Mouse (Mus musculus) forebrain, embryonic 16.5 days (tissue): ENCODE measurements around the gene Olfr1495. TPM values are rescaled to one million over a fixed set of nuclear protein-coding genes. Genes with fewer than 3 reads are reported as not detected.
"Not testable (repeated sequence)": the region's sequence is repeated elsewhere in the genome, so short reads cannot be mapped to it uniquely, and the experiment has no call there.

Experiments used
- ATAC-seq: fragments of 200-750 bp; cut with Nextera tagmentation; 2 replicates; pipeline ENCODE4 v1.8.0; 2017; ENCODE audit warnings: mild to moderate bottlenecking, moderate library complexity
- H3K27ac ChIP-seq: fragments of 300-500 bp; sonication (generic); 2 replicates; pipeline ENCODE4 v1.5.1; 2014; ENCODE audit warnings: low read length, control low read depth
- H3K27me3 ChIP-seq: fragments of 300-500 bp; sonication (generic); replicated peaks from 2 replicates; pipeline ENCODE4 v1.6.1; 2014; ENCODE audit warnings: low read length; ENCODE audit not compliant: control insufficient read depth, insufficient read depth
- H3K36me3 ChIP-seq: fragments of 300-500 bp; sonication (generic); 2 replicates; pipeline ENCODE4 v1.6.1; 2014; ENCODE audit not compliant: control insufficient read depth, insufficient read depth
- H3K4me1 ChIP-seq: fragments of 300-500 bp; sonication (generic); replicated peaks from 2 replicates; pipeline ENCODE4 v1.6.1; 2014; ENCODE audit warnings: low read length; ENCODE audit not compliant: control insufficient read depth, insufficient read depth
- H3K4me2 ChIP-seq: fragments of 300-500 bp; sonication (generic); 2 replicates; pipeline ENCODE4 v1.6.1; 2014; ENCODE audit warnings: mild to moderate bottlenecking, low read length, control low read depth
- H3K4me3 ChIP-seq: fragments of 300-500 bp; sonication (generic); replicated peaks from 2 replicates; pipeline ENCODE4 v1.5.1; 2014; ENCODE audit warnings: mild to moderate bottlenecking, low read length, control low read depth
- H3K9ac ChIP-seq: fragments of 300-500 bp; sonication (generic); replicated peaks from 2 replicates; pipeline ENCODE4 v1.6.1; 2014; ENCODE audit warnings: low read depth, low read length, control low read depth
- H3K9me3 ChIP-seq: fragments of 300-500 bp; sonication (generic); 2 replicates; pipeline ENCODE4 v1.6.1; 2016; ENCODE audit warnings: low read length; ENCODE audit not compliant: control insufficient read depth
- WGBS: fragments of 180-500 bp; shearing (Covaris S2); extraction: QIAGEN DNeasy Blood & Tissue Kit; methylation state at CpG from one replicate; pipeline ENCODE4 v1.1.7; 2014; 5-methylcytosine and 5-hydroxymethylcytosine counted together
- polyA plus RNA-seq: library from polyadenylated mRNA; unstranded; fragments of >200 nt; fragmentation: Nextera tagmentation; extraction: Ambion mirVana; gene quantifications from 2 replicates; pipeline ENCODE4 v1.2.1, GENCODE M21; 2015

The Olfr1495 gene
- polyA plus RNA-seq: not detected in 2 replicates

GRCm38 (mm10) chr19:13764306-13764705 lies at the start of gene Olfr1495:
Olfr1495 (plus strand) TSS chr19:13764606.
- no peak within 1 kb of the TSS for H3K4me3 ChIP-seq
- no peak within 1 kb of the TSS for H3K9ac ChIP-seq
- H3K36me3 ChIP-seq: no peaks in the 10 kb centered on the region
- no peak for ATAC-seq
- no peaks in the 10 kb centered on the region for H3K4me1 ChIP-seq
- 78% methylated on average over 3 of the region's 3 CpGs for WGBS
- H3K27me3 ChIP-seq: no peaks in the 10 kb centered on the region
- no peak within 1 kb of the TSS for H3K27ac ChIP-seq
- no peak within 1 kb of the TSS for H3K4me2 ChIP-seq
- no peaks in the 10 kb centered on the region for H3K9me3 ChIP-seq

GRCm38 (mm10) chr19:13722978-13723377 lies 41.4 kb upstream of the Olfr1495 start, which contains the start of gene Olfr1493-ps1:
Olfr1493-ps1 (plus strand) TSS chr19:13723278.
- Histone ChIP-seq H3K9me3 (no peaks in the 10 kb centered on the region), H3K4me3 (no peak within 1 kb of the TSS), H3K36me3 (no peaks in the 10 kb centered on the region), H3K4me1 (no peaks in the 10 kb centered on the region), H3K27ac (no peak within 1 kb of the TSS), H3K27me3 (no peaks in the 10 kb centered on the region), H3K4me2 (no peak within 1 kb of the TSS), H3K9ac (no peak within 1 kb of the TSS)
- WGBS: 51% methylated on average over 2 of the region's 2 CpGs
- ATAC-seq: no peak

GRCm38 (mm10) chr19:13739428-13739827 lies 25.0 kb upstream of the Olfr1495 start, which contains the start of gene Olfr1494:
Olfr1494 (plus strand) TSS chr19:13739728.
- WGBS: 98% methylated on average over 4 of the region's 4 CpGs
- ATAC-seq: no peak
- Histone ChIP-seq H3K36me3 (no peaks in the 10 kb centered on the region), H3K27ac (no peak within 1 kb of the TSS), H3K9me3 (no peaks in the 10 kb centered on the region), H3K4me1 (no peaks in the 10 kb centered on the region), H3K4me3 (no peak within 1 kb of the TSS), H3K4me2 (no peak within 1 kb of the TSS), H3K9ac (no peak within 1 kb of the TSS), H3K27me3 (no peaks in the 10 kb centered on the region)

GRCm38 (mm10) chr19:13749366-13749765 lies 15.0 kb upstream of the Olfr1495 start:
- Histone ChIP-seq H3K36me3 (no peaks in the 10 kb centered on the region), H3K4me1 (no peaks in the 10 kb centered on the region), H3K4me3 (no peak overlapping the region), H3K27me3 (no peaks in the 10 kb centered on the region), H3K9me3 (no peaks in the 10 kb centered on the region), H3K27ac (no peak overlapping the region), H3K4me2 (no peak overlapping the region), H3K9ac (no peak overlapping the region)
- no peak for ATAC-seq
- whole genome bisulfite sequencing: 92% methylated on average over 1 of the region's 1 CpGs

- no peaks in the 10 kb centered on the region for H3K27me3 ChIP-seq
- ATAC-seq: no peak
- H3K4me2 ChIP-seq: no peak overlapping the region
- H3K4me1 ChIP-seq: no peaks in the 10 kb centered on the region
- 95% methylated on average over 9 of the region's 9 CpGs for WGBS
- H3K36me3 ChIP-seq: no peaks in the 10 kb centered on the region
- H3K9ac ChIP-seq: no peak overlapping the region
- H3K9me3 ChIP-seq: no peaks in the 10 kb centered on the region
- H3K4me3 ChIP-seq: no peak overlapping the region
- no peak overlapping the region for H3K27ac ChIP-seq
Measured at GRCm38 (mm10) chr19:13768565-13769276, 4.3 kb downstream of the Olfr1495 start.

- Histone ChIP-seq H3K27me3 (no peaks in the 10 kb centered on the region), H3K36me3 (no peaks in the 10 kb centered on the region), H3K4me1 (no peaks in the 10 kb centered on the region), H3K4me2 (no peak within 1 kb of the TSS), H3K9ac (no peak within 1 kb of the TSS), H3K4me3 (no peak within 1 kb of the TSS), H3K9me3 (no peaks in the 10 kb centered on the region), H3K27ac (no peak within 1 kb of the TSS)
- WGBS: 93% methylated on average over 1 of the region's 1 CpGs
- no peak for ATAC-seq
Measured at GRCm38 (mm10) chr19:13777578-13777977, 13.2 kb downstream of the Olfr1495 start, which contains the start of gene Olfr1496. Olfr1496 (plus strand) TSS chr19:13777878.

- Histone ChIP-seq H3K36me3 (no peaks in the 10 kb centered on the region), H3K4me2 (no peak within 1 kb of the TSS), H3K27me3 (no peaks in the 10 kb centered on the region), H3K4me3 (no peak within 1 kb of the TSS), H3K27ac (no peak within 1 kb of the TSS), H3K9me3 (no peaks in the 10 kb centered on the region), H3K4me1 (no peaks in the 10 kb centered on the region), H3K9ac (no peak within 1 kb of the TSS)
- ATAC-seq: no peak
Measured at GRCm38 (mm10) chr19:13798102-13798501, 33.7 kb downstream of the Olfr1495 start, which contains the start of gene Olfr1497. Olfr1497 (minus strand) TSS chr19:13798202.

- not testable (repeated sequence) for H3K36me3 ChIP-seq, H3K9ac ChIP-seq, H3K9me3 ChIP-seq, H3K27ac ChIP-seq, H3K27me3 ChIP-seq, H3K4me1 ChIP-seq, ATAC-seq, H3K4me3 ChIP-seq, H3K4me2 ChIP-seq
- WGBS: 71% methylated on average over 1 of the region's 1 CpGs
Measured at GRCm38 (mm10) chr19:13805486-13805885, 41.1 kb downstream of the Olfr1495 start.

GRCm38 (mm10) chr19:13812823-13813222 lies 48.4 kb downstream of the Olfr1495 start:
- no peaks in the 10 kb centered on the region for H3K27me3 ChIP-seq
- no peaks in the 10 kb centered on the region for H3K36me3 ChIP-seq
- no peaks in the 10 kb centered on the region for H3K9me3 ChIP-seq
- no peak for ATAC-seq
- no peak overlapping the region for H3K27ac ChIP-seq
- H3K9ac ChIP-seq: no peak overlapping the region
- 72% methylated on average over 2 of the region's 2 CpGs for WGBS
- no peaks in the 10 kb centered on the region for H3K4me1 ChIP-seq
- H3K4me3 ChIP-seq: no peak overlapping the region
- H3K4me2 ChIP-seq: no peak overlapping the region
